Mouse (Mus musculus) liver, postnatal 0 days (tissue): Measurements from ENCODE around the gene Tmem269.

ENCODE experiments used
- CTCF ChIP-seq: sonication (generic); IDR thresholded peaks from 2 replicates; pipeline ENCODE4 v1.5.1; 2016; ENCODE audit warnings: antibody characterized with exemption, low read depth
- EP300 ChIP-seq: IDR thresholded peaks from 2 replicates; pipeline ENCODE4 v1.6.1; 2016; ENCODE audit warnings: antibody characterized with exemption, low read depth, mild to moderate bottlenecking

DNA sequence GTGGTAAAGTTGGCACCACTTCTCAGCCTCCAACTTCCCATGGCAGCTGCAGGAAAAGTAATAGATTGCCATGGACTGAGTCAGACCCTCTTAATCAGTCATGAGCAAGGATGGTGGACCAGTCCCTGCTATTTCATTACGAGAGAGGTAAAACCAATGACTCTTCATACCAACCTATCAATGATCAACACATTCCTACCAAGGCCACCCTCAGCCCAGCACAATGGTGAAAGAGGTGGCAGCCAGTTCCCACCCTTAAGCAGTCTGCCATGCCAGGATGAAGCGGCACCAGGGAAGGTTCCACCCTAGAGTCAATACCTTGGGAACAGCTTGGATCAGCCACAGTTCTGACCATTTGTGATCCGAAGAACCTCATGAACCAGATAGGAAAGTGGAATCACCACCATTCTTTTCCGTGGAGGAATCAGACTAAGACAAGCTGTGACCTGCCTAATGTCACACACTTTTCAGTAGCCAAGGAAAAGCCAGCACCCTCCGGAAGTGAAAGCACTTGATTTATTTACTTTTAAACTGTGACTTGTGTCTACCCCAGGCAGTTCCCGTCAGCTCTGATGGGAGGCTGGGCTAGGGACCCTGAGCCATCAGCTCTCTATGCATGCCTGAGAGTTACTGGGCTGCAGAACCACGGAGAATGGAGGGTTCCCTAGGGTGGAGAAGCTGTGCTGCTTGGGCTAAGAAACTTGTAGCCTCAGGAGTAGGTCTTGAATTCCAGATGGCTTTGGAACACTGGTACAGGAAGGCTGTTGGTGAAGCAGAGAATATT, 34.2 kb upstream of the Tmem269 start:
- TF ChIP-seq CTCF (no peak), EP300 (no peak)
